Mouse (Mus musculus) G1E (cell line): ENCODE measurements around the gene Atrn.

ENCODE experiments used
- CTCF ChIP-seq: IDR thresholded peaks from 2 replicates; pipeline ENCODE4 v1.5.1; 2012; ENCODE audit warnings: low read depth, low read length, inconsistent platforms, mixed read lengths
- GATA1 ChIP-seq: IDR thresholded peaks from 2 replicates; pipeline ENCODE4 v1.6.1; 2012; ENCODE audit warnings: borderline replicate concordance, low read length, inconsistent platforms, mixed read lengths
- GATA2 ChIP-seq: IDR thresholded peaks from 2 replicates; pipeline ENCODE4 v1.6.1; 2012; ENCODE audit warnings: low read depth, low read length, inconsistent platforms, borderline replicate concordance
- POLR2AphosphoS5 ChIP-seq: IDR thresholded peaks from 2 replicates; pipeline ENCODE4 v1.6.1; 2012; ENCODE audit warnings: low read depth, low read length, inconsistent platforms; ENCODE audit not compliant: insufficient replicate concordance
- TAL1 ChIP-seq: conservative IDR thresholded peaks from 2 replicates; pipeline ENCODE4 v1.6.1; 2012; ENCODE audit warnings: low read depth, low read length, inconsistent platforms, mixed read lengths

DNA sequence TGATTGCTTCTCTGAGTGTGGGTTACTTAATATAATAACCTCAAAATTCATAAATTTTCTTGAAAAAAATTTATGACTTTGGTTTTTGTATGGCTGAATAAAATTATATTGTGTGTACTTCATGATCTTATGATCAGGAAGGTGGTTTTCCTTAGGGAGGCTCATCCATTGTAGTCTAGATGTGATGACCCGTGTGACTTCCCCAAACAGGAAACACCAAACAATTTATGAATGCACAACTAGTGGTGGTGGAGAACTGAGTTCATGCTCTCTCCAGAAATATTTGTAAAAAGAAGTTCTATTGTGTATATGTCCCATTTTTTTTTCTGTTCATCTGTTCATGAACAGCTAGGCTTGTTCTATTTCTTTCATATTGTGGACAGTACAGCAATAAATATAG lies 18.8 kb upstream of the Atrn start:
- TF ChIP-seq CTCF, result no peak
- no peak for TF ChIP-seq TAL1
- no peak for TF ChIP-seq GATA2
- no peak for TF ChIP-seq GATA1
- no peak for TF ChIP-seq POLR2AphosphoS5
